Mouse (Mus musculus) WW6 (cell line): Measurements from ENCODE around the gene Ube2h.

Source experiments
- DNase-seq: peaks from one replicate; pipeline ENCODE4 v3.0.0-alpha.2; 2013; ENCODE audit warnings: low read depth, low spot score

The Ube2h gene

DNA sequence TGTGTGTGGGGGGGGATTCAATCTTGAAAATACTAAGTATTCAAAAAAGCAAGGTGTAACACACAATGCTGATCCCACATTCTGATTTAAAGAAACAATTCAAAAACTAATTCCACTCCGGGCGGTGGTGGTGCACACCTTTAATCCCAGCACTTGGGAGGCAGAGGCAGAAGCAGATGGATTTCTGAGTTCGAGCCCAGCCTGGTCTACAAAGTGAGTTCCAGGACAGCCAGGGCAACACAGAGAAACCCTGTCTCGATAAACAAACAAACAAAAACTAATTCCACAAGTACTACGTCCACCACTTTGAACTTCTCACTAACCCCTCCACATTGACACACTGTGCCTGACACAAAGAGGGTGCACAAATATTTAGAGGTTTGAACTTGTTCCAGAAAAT is 4.7 kb downstream of the Ube2h start:
- DNase-seq, result no peak

DNA sequence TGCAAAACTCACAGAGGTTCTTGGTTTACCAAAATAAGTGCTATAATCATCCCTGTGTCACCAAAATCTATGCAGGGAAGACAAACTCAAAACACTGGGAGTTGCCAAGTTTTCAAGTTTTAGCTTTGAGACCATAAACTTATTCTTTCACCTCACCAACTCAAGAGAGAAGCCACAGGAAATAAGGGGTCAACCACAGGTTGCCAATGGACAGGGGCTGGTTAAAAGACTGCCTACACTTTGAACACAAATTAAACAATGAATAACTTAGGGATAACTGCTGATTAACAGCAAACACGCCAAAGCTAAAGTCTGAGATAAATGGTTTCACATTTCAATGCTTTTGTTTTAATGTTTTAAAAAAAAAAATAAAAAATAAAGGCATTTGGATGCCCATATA is 5.2 kb downstream of the Ube2h start:
- no peak for DNase-seq

DNA sequence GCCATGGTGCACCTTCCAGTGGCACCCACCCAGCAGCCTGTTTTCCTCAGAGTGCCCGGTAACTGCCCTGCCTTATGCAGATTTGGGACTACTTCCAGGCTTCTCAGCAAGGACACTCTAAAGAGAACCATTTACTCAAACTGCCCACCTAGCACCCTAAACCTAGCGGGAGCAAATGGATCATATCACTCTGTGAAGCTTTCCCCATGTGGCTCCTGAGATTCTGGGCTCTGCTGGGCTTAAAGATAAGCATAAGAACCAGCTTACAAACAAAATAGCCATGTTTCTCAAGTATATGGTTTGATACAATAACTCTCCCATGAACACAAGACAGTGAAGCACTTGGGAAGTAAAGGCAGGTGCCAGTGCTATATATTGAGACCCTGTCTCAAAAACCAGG is 11.8 kb downstream of the Ube2h start:
- no peak for DNase-seq

DNA sequence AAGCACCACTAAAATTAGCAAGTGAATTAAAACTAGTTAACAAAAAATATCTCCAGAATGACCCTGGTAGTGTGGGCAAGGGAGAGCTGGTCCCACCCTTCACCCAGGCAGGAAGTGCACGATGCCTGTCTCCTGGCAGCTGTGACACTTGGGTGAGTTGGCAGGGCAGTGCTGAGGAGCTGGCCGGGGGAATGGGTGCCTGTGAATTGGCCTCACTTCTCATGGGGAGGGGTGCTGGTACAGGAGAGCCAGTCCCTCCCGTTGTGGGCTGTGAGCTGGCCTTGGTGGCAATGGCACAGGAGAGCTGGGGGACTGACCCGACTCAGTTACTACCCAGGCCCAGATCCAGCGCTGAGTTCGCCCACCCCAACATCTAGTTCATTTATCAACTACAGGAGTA is 16.4 kb downstream of the Ube2h start:
- DNase-seq, result no peak

DNA sequence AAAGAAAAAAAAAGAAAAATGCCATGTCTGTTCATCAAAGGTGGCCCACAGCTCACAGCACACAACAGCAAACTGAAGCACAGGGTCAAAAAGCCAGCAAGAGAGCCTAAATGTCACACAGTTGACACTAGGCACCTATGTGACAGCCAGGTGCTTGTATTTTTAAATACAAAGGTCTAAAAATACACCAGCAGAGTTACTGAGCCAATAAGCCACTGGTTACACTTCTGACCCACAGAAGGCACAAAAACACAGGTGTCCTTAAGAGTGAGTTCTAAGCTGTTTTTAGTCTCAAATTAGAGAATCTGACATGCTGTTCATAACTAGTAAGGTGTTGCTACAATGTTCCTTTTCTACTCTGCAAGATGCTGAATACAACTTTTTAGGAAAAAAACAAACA is 17.7 kb downstream of the Ube2h start:
- DNase-seq, result no peak

DNA sequence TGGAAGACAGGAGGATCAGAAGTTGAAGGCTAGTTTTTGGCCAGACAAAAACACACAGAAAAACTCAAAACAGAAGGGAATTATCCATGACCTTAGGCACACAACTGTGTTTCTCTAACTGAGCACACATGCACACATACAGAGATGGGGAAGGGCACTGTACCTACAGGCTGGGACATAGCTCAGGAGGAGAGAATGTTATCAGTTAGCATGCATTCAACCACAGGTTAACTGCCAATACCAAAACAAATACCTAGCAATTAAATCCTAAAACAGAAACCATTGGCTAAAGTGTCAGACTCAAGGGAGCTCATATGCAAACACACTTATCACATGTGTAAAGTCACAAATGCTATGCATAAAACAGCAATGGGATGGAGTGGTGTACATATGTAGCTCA is 20.2 kb downstream of the Ube2h start:
- DNase-seq, result no peak

DNA sequence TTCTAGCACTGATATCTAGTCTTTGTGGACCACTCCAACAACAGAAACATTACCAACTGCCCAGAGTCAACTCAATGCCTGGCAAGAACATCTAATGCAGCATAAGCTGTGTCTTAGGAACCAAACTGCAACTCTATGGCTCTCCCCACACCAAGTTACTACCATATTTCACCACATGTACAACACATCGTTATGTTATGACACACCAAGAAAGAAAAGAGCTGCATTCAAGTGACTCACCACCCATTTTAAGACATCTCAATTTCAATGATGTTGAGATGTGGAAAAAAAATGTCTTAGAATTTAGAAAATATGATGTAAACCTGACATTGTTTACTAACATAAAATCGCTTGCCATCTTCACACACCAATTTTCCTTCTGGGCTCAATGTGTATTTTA is 22.0 kb downstream of the Ube2h start:
- DNase-seq, result no peak

DNA sequence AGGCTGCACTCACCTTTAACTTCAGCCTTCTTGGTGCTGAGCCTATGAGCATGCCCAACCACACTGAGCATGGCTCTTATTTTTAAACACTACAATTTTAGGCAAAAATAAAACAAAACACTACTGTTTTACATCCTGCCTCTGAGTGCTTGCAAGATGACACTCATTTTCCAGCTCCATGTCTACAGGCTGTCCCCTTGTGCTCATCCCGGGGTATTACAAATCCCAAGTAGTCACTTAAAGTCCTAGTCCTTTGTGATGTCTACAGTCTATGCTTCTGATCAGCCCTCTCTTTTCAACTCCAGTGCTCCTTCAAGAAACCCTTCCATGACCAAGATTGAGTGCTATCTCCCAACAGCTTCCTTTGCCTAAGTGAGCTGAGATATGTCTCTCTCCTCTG is 26.0 kb downstream of the Ube2h start:
- DNase-seq, result no peak

DNA sequence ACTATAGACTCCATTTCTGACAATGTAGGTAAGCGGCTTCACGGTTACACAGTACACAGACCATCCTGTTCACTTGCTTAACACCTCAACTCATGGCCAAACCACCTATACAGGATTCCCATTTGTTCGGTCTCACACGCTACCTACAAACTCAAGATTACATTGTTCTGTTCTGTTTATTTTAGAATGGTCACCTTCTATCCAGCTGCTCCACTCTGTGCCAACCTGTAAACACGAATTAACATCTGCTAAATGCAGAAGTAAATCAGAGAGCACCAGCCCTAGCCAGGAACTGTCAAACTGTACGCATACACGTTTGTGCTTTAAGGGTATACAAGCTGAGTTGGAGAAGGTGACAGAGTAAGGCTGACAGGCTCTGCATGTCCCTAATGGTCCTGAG is 27.5 kb downstream of the Ube2h start:
- no peak for DNase-seq

DNA sequence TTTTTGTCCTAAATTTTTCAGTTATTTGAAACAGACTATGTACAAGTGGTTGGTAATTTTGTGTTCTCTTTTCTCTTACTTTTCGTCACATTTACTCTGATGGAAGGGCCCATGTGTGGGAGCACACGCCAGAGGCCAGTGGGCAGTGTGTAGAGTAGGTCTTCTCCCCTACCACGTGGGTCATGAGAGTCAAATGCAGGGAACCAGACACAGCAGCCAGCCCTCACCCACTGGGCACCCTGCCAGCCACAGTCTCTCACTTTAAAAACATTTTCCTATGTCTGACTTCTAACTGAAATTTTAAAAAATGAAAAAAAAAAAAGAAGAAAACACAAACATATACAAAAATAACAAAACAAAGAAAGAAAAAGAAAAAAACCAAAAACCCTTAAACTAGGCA is 28.0 kb downstream of the Ube2h start:
- no peak for DNase-seq

DNA sequence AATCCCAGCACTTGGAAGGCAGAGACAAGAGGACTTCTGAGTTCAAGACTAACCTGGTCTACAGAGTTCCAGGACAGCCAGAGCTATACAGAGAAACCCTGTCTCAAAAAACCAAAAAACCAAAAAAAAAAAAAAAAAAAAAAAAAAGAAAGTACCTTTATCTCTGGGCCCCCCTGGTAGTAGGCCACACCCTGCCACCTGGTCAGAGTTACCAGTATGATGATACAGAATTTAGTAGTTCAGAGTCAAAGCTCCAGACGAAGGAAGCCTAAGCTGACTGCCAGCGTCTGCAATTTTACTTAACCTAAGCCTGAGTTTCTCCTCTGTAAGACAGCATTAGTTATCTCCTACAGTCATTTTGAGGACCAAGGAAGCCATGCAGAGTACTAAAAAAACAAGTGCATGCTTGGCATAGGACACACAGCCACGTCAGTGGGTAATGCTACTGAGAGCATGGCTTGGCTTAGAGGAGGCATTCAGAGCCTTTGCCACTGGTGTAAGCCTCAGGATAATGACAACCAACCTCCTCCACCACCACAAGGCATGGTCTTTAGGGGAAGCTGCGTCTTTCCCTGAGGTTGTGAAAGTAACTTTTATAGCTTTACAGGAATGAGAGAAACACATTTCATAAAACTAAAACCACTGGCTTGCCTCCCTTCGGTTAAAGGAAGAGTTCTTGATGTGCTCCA is 29.0 kb downstream of the Ube2h start:
- no peak for DNase-seq

DNA sequence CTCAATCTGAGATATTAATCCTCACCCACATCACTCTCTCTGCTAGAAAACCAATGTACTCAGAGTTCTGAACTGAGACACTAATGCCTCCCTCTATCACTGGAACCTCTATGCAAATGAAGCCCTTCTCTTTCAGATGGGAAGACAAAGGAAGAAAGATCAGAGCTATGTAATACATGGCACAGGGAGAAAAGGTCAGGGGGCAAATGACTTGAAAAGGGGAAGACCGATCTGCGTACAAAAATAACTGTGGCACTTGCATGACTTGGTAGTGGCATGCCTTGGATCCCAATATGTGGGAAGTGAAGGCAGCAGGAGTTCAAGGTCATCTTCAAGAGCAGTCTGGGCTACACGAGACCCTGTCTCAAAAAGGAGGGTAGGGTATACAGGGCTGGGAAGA is 31.4 kb downstream of the Ube2h start:
- DNase-seq, result peak; percentile 20

DNA sequence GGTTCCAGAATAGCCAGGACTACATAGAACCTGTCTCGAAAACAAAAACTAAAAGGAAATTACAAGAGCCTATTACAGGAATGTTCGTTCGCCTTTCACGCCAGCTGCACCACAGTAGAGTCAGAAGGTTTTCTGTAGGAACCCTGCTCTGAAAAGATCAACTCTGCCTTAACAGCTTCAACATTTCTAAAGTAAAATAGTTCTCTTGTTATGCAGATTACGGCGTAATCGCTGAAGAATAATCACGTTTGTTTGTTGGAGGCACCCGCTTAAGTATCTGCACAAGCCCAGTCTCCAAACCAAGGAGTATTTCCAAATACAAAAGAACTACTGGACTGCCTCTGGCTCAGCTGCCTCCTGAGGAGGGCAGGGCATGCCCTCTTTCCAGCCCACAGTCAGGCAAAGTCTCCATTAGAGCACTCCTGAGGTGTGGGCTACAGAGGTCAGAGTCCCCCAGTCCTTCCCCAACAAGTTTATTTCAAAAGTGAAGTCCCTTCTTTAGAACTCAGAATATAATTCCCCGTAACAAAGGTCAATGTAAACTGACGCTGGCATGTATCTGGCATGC is 31.9 kb downstream of the Ube2h start:
- peak; percentile 65 for DNase-seq

DNA sequence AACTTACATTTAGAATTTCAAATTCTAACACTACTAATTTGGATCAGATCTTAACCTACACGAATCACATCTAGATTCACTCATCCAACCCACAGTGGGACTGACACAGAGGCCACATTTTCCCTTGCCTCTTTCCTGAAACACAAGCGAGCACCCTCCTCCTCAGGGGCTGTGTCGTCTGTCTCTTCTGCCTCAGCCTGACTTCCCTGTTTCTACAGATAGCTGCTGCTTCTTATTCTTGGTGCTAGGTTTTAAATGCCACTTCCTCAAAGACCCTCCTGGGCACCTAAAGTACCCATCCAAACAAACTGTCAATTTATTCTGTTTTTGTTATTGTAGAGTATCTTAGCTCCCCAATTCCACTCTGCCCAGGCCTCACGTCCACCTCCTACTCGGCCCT is 34.5 kb downstream of the Ube2h start:
- DNase-seq, result no peak

DNA sequence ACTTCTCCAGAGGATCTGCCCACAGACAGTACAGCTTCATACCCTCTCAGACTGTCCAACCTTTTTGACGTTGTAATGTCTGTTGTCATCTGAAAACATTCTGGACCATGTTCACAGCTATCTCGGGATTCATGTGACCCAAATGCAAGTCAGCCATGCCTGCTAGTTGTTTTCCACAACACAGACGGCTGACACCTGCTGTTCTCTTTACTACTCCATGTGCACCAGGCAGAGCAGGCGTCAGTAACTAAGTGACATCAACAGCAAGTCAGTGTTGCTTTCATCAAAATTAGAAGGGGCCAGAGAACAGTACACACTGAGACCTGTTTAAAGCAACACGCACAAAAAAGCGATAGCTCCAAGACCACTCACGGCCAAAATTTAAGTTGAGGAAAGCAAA is 36.9 kb downstream of the Ube2h start:
- DNase-seq, result no peak

DNA sequence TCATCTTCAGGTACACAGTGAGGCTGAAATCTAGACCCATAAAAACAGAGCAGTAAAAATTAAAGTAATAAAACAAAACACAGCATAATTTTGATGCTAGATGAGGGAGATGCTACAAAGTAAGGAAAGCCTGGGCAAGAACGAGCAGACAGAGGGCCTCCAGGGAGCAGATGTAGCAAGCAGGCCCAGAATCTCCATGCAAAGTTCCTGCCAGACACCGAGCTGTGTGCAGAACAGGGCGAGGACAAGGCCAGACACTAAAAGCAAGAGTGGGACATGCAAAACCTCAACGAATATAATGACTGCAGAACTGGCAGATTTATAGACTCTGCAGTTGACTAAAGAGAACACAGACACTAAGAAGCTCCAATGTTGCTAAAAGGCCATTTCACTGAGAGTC is 38.9 kb downstream of the Ube2h start:
- DNase-seq, result no peak

DNA sequence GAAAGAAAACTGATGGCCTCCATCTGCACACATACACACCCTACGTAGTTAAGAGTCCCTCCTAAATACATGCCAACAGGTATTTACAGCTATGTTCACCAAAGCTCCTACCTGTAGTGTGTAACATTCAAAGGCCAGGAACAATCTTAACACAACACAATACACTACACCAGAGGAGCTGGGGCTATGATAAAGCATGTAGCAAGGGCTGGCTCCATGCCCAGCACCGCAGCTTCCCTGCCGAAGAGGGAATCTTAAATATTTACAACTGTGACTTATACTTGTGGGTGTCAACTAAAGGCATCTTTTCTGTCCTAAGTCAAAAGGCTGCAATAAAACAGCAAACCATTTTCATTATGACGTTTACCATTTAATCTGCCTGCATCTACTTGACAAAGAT is 41.3 kb downstream of the Ube2h start:
- DNase-seq, result no peak

DNA sequence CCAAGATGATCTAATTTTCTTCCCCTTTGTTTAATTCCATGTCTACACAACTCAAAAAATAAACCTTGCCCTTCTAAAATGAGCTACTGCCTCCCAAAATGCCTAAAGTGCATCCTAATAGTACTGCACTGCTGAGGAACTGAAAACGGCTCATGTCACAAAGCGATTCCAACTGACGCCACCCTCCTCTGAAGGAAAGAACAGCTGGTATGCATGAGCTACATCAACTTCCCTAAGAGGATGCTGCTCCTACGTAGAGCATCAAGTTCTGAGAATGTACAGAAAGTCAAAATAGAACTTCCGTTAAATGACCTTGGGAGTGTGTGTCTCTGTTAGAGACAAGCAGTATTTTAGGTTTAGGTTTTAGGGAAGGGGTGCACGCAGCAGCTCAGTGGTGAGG is 45.1 kb downstream of the Ube2h start:
- no peak for DNase-seq

DNA sequence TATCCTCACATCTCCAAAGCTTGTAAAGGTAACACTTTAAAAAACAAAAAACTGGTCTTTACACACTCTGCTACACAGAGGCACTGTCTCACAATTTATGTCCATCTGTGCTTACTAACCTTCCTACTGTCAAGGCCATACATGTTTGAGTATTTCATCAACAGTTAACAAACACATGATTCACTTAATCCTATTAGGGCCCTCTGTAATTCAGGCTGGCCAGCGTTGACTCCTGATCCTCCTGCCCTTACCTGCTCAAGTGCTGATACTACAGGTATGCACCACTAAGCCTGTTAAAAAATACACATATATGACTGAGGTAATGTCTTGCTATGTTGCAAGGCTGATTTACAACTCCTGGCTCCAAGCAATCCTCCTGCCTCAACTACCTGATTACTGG is 46.4 kb downstream of the Ube2h start:
- DNase-seq, result no peak

DNA sequence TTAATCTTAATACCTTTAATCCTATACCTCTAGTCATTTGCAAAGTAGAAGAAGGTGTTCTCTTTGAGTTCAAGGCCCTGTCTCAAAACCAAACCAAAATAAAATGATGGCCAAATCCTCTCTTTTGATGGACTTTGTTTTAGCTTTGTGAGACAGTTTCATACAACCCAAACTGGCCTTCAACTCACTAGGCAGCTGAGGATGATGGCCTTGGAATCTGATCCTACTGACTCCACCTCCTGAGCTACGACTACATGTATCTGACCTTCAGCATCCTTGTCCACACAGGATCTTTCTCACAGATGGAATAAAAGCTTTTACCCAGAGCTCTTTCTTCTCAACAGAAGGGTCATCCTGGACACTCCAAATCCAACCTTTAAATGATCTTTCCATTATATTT is 48.5 kb downstream of the Ube2h start:
- no peak for DNase-seq

DNA sequence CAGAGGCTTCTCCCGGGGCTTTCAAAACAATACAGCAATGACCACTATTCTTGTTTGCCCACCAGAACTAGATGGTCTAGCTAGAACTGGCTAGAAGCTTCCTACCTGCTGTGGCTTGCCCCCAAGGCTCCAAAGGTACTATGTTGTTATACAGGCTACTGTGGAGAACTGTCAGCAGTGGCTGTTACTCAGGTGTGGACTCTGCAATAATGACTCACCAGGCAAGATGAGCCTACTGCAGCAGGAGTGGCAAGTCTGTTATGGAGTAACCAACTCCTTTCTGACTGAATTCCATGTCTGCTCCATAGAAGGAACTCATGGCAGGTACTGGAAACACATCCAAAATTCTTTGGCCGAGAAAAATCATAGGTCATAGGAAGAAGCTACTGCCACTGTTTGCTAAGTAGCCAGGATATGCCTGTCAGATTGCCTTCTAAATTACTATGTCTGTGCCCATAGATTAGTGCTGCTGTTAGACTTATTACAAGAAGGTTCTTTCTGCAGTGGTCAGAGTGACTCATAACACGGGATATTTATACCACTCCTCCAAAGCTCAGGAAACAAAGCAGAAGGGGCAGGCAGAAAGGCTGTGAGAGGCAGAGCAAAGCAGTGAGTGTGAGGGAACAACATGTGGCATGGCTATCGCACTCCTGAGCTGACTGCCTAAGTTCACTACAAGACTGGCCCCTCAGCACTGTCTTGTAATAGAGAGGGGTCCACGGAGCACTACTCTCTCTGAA is 51.9 kb downstream of the Ube2h start:
- no peak for DNase-seq

DNA sequence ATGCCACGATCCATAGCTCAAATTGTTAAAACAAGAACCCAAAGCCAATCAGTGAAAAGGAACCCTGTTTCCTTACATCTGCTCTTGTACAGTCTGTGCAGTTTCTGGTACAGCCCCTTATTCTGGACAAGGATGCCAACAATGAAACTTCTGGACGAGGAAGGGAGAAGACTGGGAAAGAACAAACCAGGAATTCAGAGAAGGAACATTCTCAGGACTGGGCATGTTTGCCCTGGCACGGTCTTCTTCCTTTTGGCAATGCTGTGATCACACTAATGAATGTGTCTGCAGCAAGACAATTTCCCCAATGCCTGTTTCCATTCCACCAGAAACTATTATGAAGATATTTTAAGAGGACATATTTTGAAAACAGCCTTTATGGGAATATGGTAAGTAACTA is 55.6 kb downstream of the Ube2h start:
- DNase-seq, result no peak

DNA sequence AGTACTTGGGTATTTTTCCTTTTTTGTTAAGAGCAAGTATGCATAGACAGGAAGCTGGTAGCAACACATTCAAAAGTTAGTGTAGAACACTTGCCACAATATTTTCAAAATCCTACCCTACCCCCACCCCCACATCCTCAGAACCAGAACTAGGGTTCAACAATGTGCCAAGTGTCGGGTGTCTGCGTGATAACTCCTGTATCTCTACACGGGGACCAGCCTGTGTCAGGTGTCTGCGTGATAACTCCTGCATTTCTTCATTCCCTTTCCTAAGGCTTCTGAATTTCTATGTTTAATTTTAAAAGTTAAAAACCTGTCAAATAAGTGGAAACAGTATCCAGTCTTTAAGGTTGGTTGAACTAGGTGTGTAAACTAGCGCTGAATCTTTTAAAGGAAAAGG is 58.4 kb downstream of the Ube2h start:
- DNase-seq, result no peak
